15 mouse cellular contexts compared by ENCODE assay signal in genomic region chr17:87610583-87610982, GRCm38 (mm10). TPM values are rescaled to one million over a fixed set of nuclear protein-coding genes. Genes with fewer than 3 reads are reported as not detected.
"Had no signal": no experiment of that assay in that cellular context is flagged by ENCODE, and none has a peak within 500 bp of the region (broad histone marks: within the 10 kb centered on the region; RNA-seq: fewer than 3 reads in every experiment).

No protein-coding gene starts in this region.

- H3K4me2 ChIP-seq: liver, embryonic 11.5 days; liver, embryonic 15.5 days had no signal

- H3K27me3 ChIP-seq: kidney, embryonic 15.5 days; neural tube, embryonic 13.5 days had no signal

- ATAC-seq: midbrain, embryonic 16.5 days had no signal

- DNase-seq: kidney, adult 18-20 months; kidney, postnatal 14 days; lung, adult 2 months; lung, postnatal 10 days; right cerebral cortex, postnatal 14 days; thymus, postnatal 36 days had no signal

- H3K4me3 ChIP-seq: left cerebral cortex, adult 2 months; liver, embryonic 15.5 days; megakaryocyte, embryonic 14.5 days had no signal

- H3K9ac ChIP-seq: liver, embryonic 15.5 days had no signal

- H3K27ac ChIP-seq: left cerebral cortex, adult 2 months; liver, embryonic 15.5 days; macrophage; neural tube, embryonic 13.5 days had no signal

- H3K9me3 ChIP-seq: kidney, embryonic 15.5 days; limb, embryonic 10.5 days; liver, embryonic 15.5 days; megakaryocyte, embryonic 14.5 days; neural tube, embryonic 13.5 days had no signal

- H3K36me3 ChIP-seq: kidney, embryonic 15.5 days; limb, embryonic 10.5 days; liver, embryonic 15.5 days; neural tube, embryonic 13.5 days had no signal

RNA-seq across cellular contexts. Expression of gene Epcam, which starts 25.2 kb away (rescaled TPM):
- polyA plus RNA-seq: macrophage had no signal
